Mouse (Mus musculus) E14TG2a.4 (cell line): ENCODE data around the gene Man2b2.

Source experiments
- CTCF ChIP-seq: conservative IDR thresholded peaks from 2 replicates; pipeline ENCODE4 v1.5.1; 2014; ENCODE audit warnings: low read length
- NANOG ChIP-seq: IDR thresholded peaks from 2 replicates; pipeline ENCODE4 v1.6.1; 2014; ENCODE audit warnings: borderline replicate concordance, low read length, mixed read lengths
- POU5F1 ChIP-seq: IDR thresholded peaks from 2 replicates; pipeline ENCODE4 v1.6.1; 2014; ENCODE audit warnings: low read length, borderline replicate concordance

- TF ChIP-seq CTCF (no peak), NANOG (no peak), POU5F1 (no peak)
These were observed 19.8 kb downstream of the Man2b2 start for GRCm38 (mm10) chr5:36810634-36811033.
